Mouse (Mus musculus): ENCODE data around the gene Gja5.
"Not testable (repeated sequence)": the region's sequence is repeated elsewhere in the genome, so short reads cannot be mapped to it uniquely, and the experiment has no call there.

DNA sequence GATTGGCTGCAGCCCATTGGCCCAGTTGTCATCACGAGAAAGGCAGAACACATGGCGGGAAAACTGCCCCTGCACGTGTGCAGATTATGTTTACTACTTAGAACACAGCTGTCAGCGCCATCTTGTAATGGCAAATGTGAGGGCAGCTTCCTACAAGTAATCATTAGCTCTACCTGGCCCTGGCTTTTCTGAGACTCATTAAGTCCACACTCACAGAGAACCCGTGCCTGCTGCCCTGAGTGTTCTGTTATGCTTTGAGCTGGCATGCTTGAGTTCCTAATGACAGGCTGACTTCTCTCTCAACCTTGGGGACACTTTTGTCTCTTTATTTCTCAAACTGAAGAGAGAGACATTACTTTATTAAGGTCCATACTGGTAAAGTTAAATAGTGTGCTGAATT lies 199.5 kb downstream of the Gja5 start:
- TF ChIP-seq CTCF (IDR thresholded peaks at IDR 0.05; ENCODE audit: insufficient read depth, low read length); POLR2A (IDR thresholded peaks at IDR 0.05; ENCODE audit: borderline replicate concordance, extremely low read depth, low read depth, low read length): not testable (repeated sequence)

Data from lung, adult 2 months (tissue).